Mouse (Mus musculus) gastrocnemius, postnatal 36 days (tissue): ENCODE measurements around the gene Fcgr4. TPM values are rescaled to one million over a fixed set of nuclear protein-coding genes. Genes with fewer than 3 reads are reported as not detected.
A peak's percentile ranks its signal among the peaks of the same experiment; 100 is the strongest.
"Not testable (repeated sequence)": the region's sequence is repeated elsewhere in the genome, so short reads cannot be mapped to it uniquely, and the experiment has no call there.

Experiments
- DNase-seq, 2 experiments: peaks; one replicate each; pipeline ENCODE4 v3.0.0; 2022
- intact Hi-C: fragments of 180-260 bp; cut with DNase I; formaldehyde crosslinking; loops from one replicate; pipeline ENCODE4 v1.15.1; 2025
- long read RNA-seq, 2 experiments: library from polyadenylated mRNA; stranded (forward); transcript quantifications; one replicate each; pipeline ENCODE4 v2.0.0; 2021
- total RNA-seq, 2 experiments: library from RNA; stranded (reverse); gene quantifications; 2 replicates each; pipeline ENCODE4 v1.2.3; 2021

Gene Fcgr4
- total RNA-seq, result not detected
- long read RNA-seq, experiment 1, result 0 reads
- long read RNA-seq, experiment 2, result 0 reads

GRCm38 (mm10) chr1:171018737-171019136 is at the start of gene Fcgr4:
Fcgr4 (plus strand) TSS chr1:171018920.
- intact Hi-C loops, result no loop called here
- DNase-seq, result no peak

- intact Hi-C loops, result no loop called here
- DNase-seq, result no peak
Measured at GRCm38 (mm10) chr1:170972494-170972893, 46.2 kb upstream of the Fcgr4 start.

- intact Hi-C loops, result no loop called here
- no peak for DNase-seq
Measured at GRCm38 (mm10) chr1:170972936-170973335, 45.8 kb upstream of the Fcgr4 start.

GRCm38 (mm10) chr1:170974171-170974570 is 44.5 kb upstream of the Fcgr4 start:
- intact Hi-C loops, result no loop called here
- no peak for DNase-seq

- intact Hi-C loops, result no loop called here
- DNase-seq, result no peak
Measured at GRCm38 (mm10) chr1:170974736-170975135, 44.0 kb upstream of the Fcgr4 start.

GRCm38 (mm10) chr1:170975350-170975749 is 43.4 kb upstream of the Fcgr4 start:
- DNase-seq, intact Hi-C loops: not testable (repeated sequence)

- intact Hi-C loops, result no loop called here
- DNase-seq, result no peak
Measured at GRCm38 (mm10) chr1:170975751-170976161, 43.0 kb upstream of the Fcgr4 start.

- intact Hi-C loops, result no loop called here
- no peak for DNase-seq
Measured at GRCm38 (mm10) chr1:170976447-170976846, 42.3 kb upstream of the Fcgr4 start, which contains the start of gene Fcgr2b. Fcgr2b (minus strand) TSS chr1:170976547.

- no peak for DNase-seq
- intact Hi-C loops, result no loop called here
Measured at GRCm38 (mm10) chr1:170978601-170979000, 40.1 kb upstream of the Fcgr4 start.

GRCm38 (mm10) chr1:170981679-170982078 is 37.0 kb upstream of the Fcgr4 start:
- DNase-seq, intact Hi-C loops: not testable (repeated sequence)

- DNase-seq, result no peak
- intact Hi-C loops, result no loop called here
Measured at GRCm38 (mm10) chr1:170982301-170982700, 36.4 kb upstream of the Fcgr4 start.

GRCm38 (mm10) chr1:170983066-170983465 is 35.7 kb upstream of the Fcgr4 start:
- intact Hi-C loops, result no loop called here

GRCm38 (mm10) chr1:170985092-170985491 is 33.6 kb upstream of the Fcgr4 start:
- intact Hi-C loops, result no loop called here
- DNase-seq, result no peak

More at GRCm38 (mm10) chr1:170983066-170983465, 35.7 kb upstream of the Fcgr4 start:
- DNase-seq, result no peak

- intact Hi-C loops, result no loop called here
- DNase-seq, result no peak
Measured at GRCm38 (mm10) chr1:170985861-170986260, 32.9 kb upstream of the Fcgr4 start.

- DNase-seq, result no peak
- intact Hi-C loops, result no loop called here
Measured at GRCm38 (mm10) chr1:170989656-170990055, 29.1 kb upstream of the Fcgr4 start.

GRCm38 (mm10) chr1:170992550-170992949 is 26.2 kb upstream of the Fcgr4 start:
- intact Hi-C loops, result no loop called here
- DNase-seq, result no peak

- intact Hi-C loops, result no loop called here
- no peak for DNase-seq
Measured at GRCm38 (mm10) chr1:170996034-170996433, 22.7 kb upstream of the Fcgr4 start.

GRCm38 (mm10) chr1:170996753-170997152 is 22.0 kb upstream of the Fcgr4 start:
- intact Hi-C loops, result no loop called here
- peak in 1 of 2 experiments; percentile 24 for DNase-seq

- peak; percentile 9 to 30 for DNase-seq
- intact Hi-C loops, result no loop called here
Measured at GRCm38 (mm10) chr1:170997756-170998655, 20.7 kb upstream of the Fcgr4 start.

- intact Hi-C loops, result no loop called here
Measured at GRCm38 (mm10) chr1:170999811-171000210, 18.9 kb upstream of the Fcgr4 start.

GRCm38 (mm10) chr1:171005081-171005480 is 13.6 kb upstream of the Fcgr4 start:
- intact Hi-C loops, result no loop called here

More at GRCm38 (mm10) chr1:170999811-171000210, 18.9 kb upstream of the Fcgr4 start:
- no peak for DNase-seq

GRCm38 (mm10) chr1:171005586-171005985 is 13.1 kb upstream of the Fcgr4 start:
- intact Hi-C loops, result no loop called here
- no peak for DNase-seq

More at GRCm38 (mm10) chr1:171005081-171005480, 13.6 kb upstream of the Fcgr4 start:
- DNase-seq, result no peak
